Mouse (Mus musculus) lung, embryonic 16.5 days (tissue): ENCODE results near the gene Pus3. TPM values are rescaled to one million over a fixed set of nuclear protein-coding genes. Genes with fewer than 3 reads are reported as not detected.

ENCODE experiments used
- ATAC-seq: fragments of 200-750 bp; cut with Nextera tagmentation; 2 replicates; pipeline ENCODE4 v1.8.0; 2017; ENCODE audit warnings: low read depth, mild to moderate bottlenecking, moderate library complexity
- H3K27ac ChIP-seq: fragments of 300-500 bp; sonication (generic); 2 replicates; pipeline ENCODE4 v1.5.1; 2014; ENCODE audit warnings: mild to moderate bottlenecking, control low read depth, low read length
- H3K27me3 ChIP-seq: fragments of 300-500 bp; sonication (generic); 2 replicates; pipeline ENCODE4 v1.6.1; 2014; ENCODE audit warnings: low read depth, low read length, mixed read lengths; ENCODE audit not compliant: control insufficient read depth, insufficient read depth
- H3K36me3 ChIP-seq: fragments of 300-500 bp; sonication (generic); 2 replicates; pipeline ENCODE4 v1.6.1; 2014; ENCODE audit warnings: low read length; ENCODE audit not compliant: control insufficient read depth, insufficient read depth
- H3K4me1 ChIP-seq: fragments of 300-500 bp; sonication (generic); replicated peaks from 2 replicates; pipeline ENCODE4 v1.6.1; 2014; ENCODE audit warnings: low read length, mixed read lengths; ENCODE audit not compliant: control insufficient read depth, insufficient read depth
- H3K4me2 ChIP-seq: fragments of 300-500 bp; sonication (generic); 2 replicates; pipeline ENCODE4 v1.6.1; 2014; ENCODE audit warnings: low read depth, low read length, control low read depth
- H3K4me3 ChIP-seq: fragments of 300-500 bp; sonication (generic); 2 replicates; pipeline ENCODE4 v1.5.1; 2014; ENCODE audit warnings: mild to moderate bottlenecking, low read length, control low read depth
- H3K9ac ChIP-seq: fragments of 300-500 bp; sonication (generic); 2 replicates; pipeline ENCODE4 v1.6.1; 2014; ENCODE audit warnings: low read length, control low read depth
- H3K9me3 ChIP-seq: fragments of 300-500 bp; sonication (generic); 2 replicates; pipeline ENCODE4 v1.6.1; 2016; ENCODE audit warnings: low read length; ENCODE audit not compliant: control insufficient read depth
- WGBS: fragments of 180-500 bp; shearing (Covaris S2); extraction: QIAGEN DNeasy Blood & Tissue Kit; methylation state at CpG from one replicate; pipeline ENCODE4 v1.1.7; 2014; 5-methylcytosine and 5-hydroxymethylcytosine counted together
- polyA plus RNA-seq: library from polyadenylated mRNA; unstranded; fragments of >200 nt; fragmentation: Nextera tagmentation; extraction: Ambion mirVana; gene quantifications from 2 replicates; pipeline ENCODE4 v1.2.1, GENCODE M21; 2015

Gene Pus3
- polyA plus RNA-seq, 1 experiment from 2014 or later = 13.9 TPM

- Histone ChIP-seq H3K4me3 (no peak overlapping the region), H3K4me2 (no peak overlapping the region), H3K36me3 (no peaks in the 10 kb centered on the region), H3K4me1 (peaks cover 15% of the 10 kb centered on the region), H3K9ac (no peak overlapping the region), H3K9me3 (no peaks in the 10 kb centered on the region), H3K27ac (peak overlapping the region; percentile 21; the same call in 1 of the 2 replicates), H3K27me3 (no peaks in the 10 kb centered on the region)
- WGBS = 19% methylated on average over 7 of the region's 7 CpGs
- peak; percentile 78 for ATAC-seq
Measured at GRCm38 (mm10) chr9:35523941-35524411, 34.4 kb upstream of the Pus3 start.

- Histone ChIP-seq H3K9me3 (no peaks in the 10 kb centered on the region), H3K9ac (no peak overlapping the region), H3K27ac (no peak overlapping the region), H3K4me2 (no peak overlapping the region), H3K4me3 (no peak overlapping the region), H3K36me3 (no peaks in the 10 kb centered on the region), H3K4me1 (peaks cover under 1% of the 10 kb centered on the region; the same call in 1 of the 2 replicates), H3K27me3 (no peaks in the 10 kb centered on the region)
- 47% methylated on average over 3 of the region's 3 CpGs for whole genome bisulfite sequencing
- no peak for ATAC-seq
Measured at GRCm38 (mm10) chr9:35529141-35529540, 29.3 kb upstream of the Pus3 start.

GRCm38 (mm10) chr9:35529796-35530195 is 28.6 kb upstream of the Pus3 start:
- no peak for ATAC-seq
- H3K9me3 ChIP-seq = no peaks in the 10 kb centered on the region
- H3K4me3 ChIP-seq = no peak overlapping the region
- H3K27me3 ChIP-seq = no peaks in the 10 kb centered on the region
- no peak overlapping the region for H3K4me2 ChIP-seq
- H3K27ac ChIP-seq = no peak overlapping the region
- no peak overlapping the region for H3K9ac ChIP-seq
- 8% methylated on average over 1 of the region's 1 CpGs for WGBS
- H3K4me1 ChIP-seq = no peaks in the 10 kb centered on the region
- no peaks in the 10 kb centered on the region for H3K36me3 ChIP-seq

GRCm38 (mm10) chr9:35533266-35533665 is 25.1 kb upstream of the Pus3 start:
- H3K27ac ChIP-seq = no peak overlapping the region
- H3K4me1 ChIP-seq = no peaks in the 10 kb centered on the region
- no peak overlapping the region for H3K4me3 ChIP-seq
- H3K36me3 ChIP-seq = no peaks in the 10 kb centered on the region
- no peaks in the 10 kb centered on the region for H3K27me3 ChIP-seq
- H3K9me3 ChIP-seq = no peaks in the 10 kb centered on the region
- H3K4me2 ChIP-seq = no peak overlapping the region
- ATAC-seq = no peak
- WGBS = 51% methylated on average over 9 of the region's 9 CpGs
- H3K9ac ChIP-seq = no peak overlapping the region

- Histone ChIP-seq H3K4me2 (no peak overlapping the region), H3K4me1 (no peaks in the 10 kb centered on the region), H3K4me3 (no peak overlapping the region), H3K36me3 (no peaks in the 10 kb centered on the region), H3K9ac (no peak overlapping the region), H3K9me3 (no peaks in the 10 kb centered on the region), H3K27ac (no peak overlapping the region), H3K27me3 (no peaks in the 10 kb centered on the region)
- peak; percentile 80; the same call in 1 of the 2 replicates for ATAC-seq
- whole genome bisulfite sequencing = 4% methylated on average over 2 of the region's 2 CpGs
Measured at GRCm38 (mm10) chr9:35535110-35535509, 23.3 kb upstream of the Pus3 start.

- no peak overlapping the region for H3K4me3 ChIP-seq
- H3K4me2 ChIP-seq = no peak overlapping the region
- no peak overlapping the region for H3K27ac ChIP-seq
- H3K27me3 ChIP-seq = no peaks in the 10 kb centered on the region
- H3K9me3 ChIP-seq = no peaks in the 10 kb centered on the region
- no peaks in the 10 kb centered on the region for H3K36me3 ChIP-seq
- H3K9ac ChIP-seq = no peak overlapping the region
- ATAC-seq = no peak
- no peaks in the 10 kb centered on the region for H3K4me1 ChIP-seq
- WGBS = 61% methylated on average over 4 of the region's 4 CpGs
Measured at GRCm38 (mm10) chr9:35535876-35536275, 22.5 kb upstream of the Pus3 start.

- 56% methylated on average over 13 of the region's 13 CpGs for WGBS
- no peak overlapping the region for H3K4me3 ChIP-seq
- no peaks in the 10 kb centered on the region for H3K4me1 ChIP-seq
- no peak for ATAC-seq
- H3K9me3 ChIP-seq = no peaks in the 10 kb centered on the region
- no peak overlapping the region for H3K9ac ChIP-seq
- no peaks in the 10 kb centered on the region for H3K27me3 ChIP-seq
- no peak overlapping the region for H3K4me2 ChIP-seq
- H3K27ac ChIP-seq = no peak overlapping the region
- H3K36me3 ChIP-seq = no peaks in the 10 kb centered on the region
Measured at GRCm38 (mm10) chr9:35539001-35539750, 19.2 kb upstream of the Pus3 start.

- WGBS = 68% methylated on average over 5 of the region's 5 CpGs
- no peak overlapping the region for H3K4me3 ChIP-seq
- no peaks in the 10 kb centered on the region for H3K36me3 ChIP-seq
- no peak overlapping the region for H3K27ac ChIP-seq
- ATAC-seq = no peak
- no peaks in the 10 kb centered on the region for H3K9me3 ChIP-seq
- H3K27me3 ChIP-seq = no peaks in the 10 kb centered on the region
- no peak overlapping the region for H3K4me2 ChIP-seq
- H3K4me1 ChIP-seq = no peaks in the 10 kb centered on the region
- H3K9ac ChIP-seq = no peak overlapping the region
Measured at GRCm38 (mm10) chr9:35541024-35541423, 17.4 kb upstream of the Pus3 start.

GRCm38 (mm10) chr9:35541488-35541887 is 16.9 kb upstream of the Pus3 start:
- Histone ChIP-seq H3K27ac (no peak overlapping the region), H3K4me2 (no peak overlapping the region), H3K4me3 (no peak overlapping the region), H3K4me1 (no peaks in the 10 kb centered on the region), H3K9ac (no peak overlapping the region), H3K9me3 (no peaks in the 10 kb centered on the region), H3K36me3 (no peaks in the 10 kb centered on the region), H3K27me3 (no peaks in the 10 kb centered on the region)
- peak; percentile 80 for ATAC-seq
- 6% methylated on average over 6 of the region's 6 CpGs for WGBS
